Mouse (Mus musculus): ENCODE results near the gene Dnajc1.

Dnajc1 gene

DNA sequence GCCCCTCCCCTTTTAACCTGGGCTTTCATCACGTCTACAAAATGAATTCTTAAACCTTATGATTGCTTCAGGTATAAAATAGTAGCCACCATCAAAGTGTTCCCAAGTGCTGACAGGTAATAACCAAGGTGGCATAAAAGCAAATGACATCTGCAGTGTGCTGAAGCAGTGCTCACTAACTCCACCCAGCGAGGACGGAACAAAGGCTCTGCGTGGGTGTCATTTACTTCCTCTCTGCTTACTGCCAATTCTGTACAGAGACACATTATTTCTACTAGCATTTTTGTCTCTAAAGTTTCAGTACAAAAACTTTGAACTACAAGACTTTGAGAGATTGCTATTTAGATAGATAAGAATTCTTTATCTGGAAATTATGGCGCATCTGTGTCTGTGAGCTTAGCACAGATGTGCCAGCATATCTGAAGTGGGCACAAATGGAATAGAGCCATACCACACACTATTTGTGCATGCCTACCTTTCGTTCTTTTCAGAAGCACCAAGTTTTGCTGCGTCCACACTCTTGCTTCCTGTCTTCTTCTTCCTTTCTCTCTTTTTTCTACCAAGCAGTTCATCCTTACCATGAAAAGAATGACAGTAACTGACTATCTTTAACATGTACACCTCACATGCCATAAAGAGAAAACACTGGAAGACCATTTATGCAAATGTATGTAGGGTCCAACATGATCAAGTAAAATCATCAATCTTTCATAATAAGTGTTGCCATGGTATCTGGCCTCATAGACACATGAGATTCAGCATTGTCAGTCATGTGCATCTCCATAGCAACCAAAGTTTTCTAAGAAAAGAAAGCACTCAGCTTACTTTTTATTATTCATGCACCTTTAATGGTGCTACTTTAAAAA lies 85.0 kb downstream of the Dnajc1 start:
- DNase-seq (ENCODE audit: inconsistent age in 2 of 2, low spot score in 1 of 2) = no peak

DNA sequence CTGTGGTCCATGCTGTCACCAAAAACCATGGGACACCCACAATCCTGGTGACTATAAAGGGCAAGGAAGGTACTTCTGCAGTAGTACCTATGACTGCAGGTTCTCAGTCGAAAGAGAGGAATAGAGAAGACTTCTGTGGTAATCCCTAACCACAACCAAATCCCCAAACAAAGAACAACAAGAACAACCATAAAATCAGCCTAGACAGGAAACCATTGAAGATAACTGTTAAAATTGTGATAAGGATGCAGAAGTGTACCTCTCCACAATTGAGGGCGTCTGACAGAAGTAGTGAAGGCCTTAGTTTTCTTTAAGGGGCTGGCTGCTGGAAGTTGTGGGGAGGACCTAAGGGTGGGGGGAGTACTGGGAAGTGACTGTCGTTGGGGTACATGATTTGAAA lies 91.7 kb downstream of the Dnajc1 start:
- DNase-seq (ENCODE audit: inconsistent age in 2 of 2, low spot score in 1 of 2) = no peak

DNA sequence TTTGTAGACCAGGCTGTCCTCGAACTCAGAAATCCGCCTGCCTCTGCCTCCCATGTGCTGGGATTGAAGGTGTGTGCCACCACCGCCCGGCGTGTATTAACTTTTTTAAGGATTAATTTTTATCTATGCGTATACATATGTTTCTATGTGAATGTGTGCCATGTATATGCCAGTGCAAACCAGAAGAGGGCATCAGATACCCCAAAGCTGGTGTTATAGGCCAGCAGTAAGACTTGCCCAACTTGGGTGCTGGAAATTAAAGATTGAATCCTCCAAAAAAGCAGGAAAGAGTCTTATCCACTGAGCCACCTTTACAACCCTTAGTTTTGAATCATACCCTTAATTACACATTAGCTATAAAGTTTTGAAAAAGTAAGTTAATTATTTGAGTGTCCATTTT lies 107.5 kb downstream of the Dnajc1 start:
- no peak for DNase-seq (ENCODE audit: inconsistent age in 2 of 2, low spot score in 1 of 2)

- no peak for DNase-seq (ENCODE audit: inconsistent age in 2 of 2, low spot score in 1 of 2)
These were observed 126.9 kb downstream of the Dnajc1 start for GRCm38 (mm10) chr2:18265736-18266135.

GRCm38 (mm10) chr2:18264579-18264978 lies 128.1 kb downstream of the Dnajc1 start:
- DNase-seq (ENCODE audit: inconsistent age in 2 of 2, low spot score in 1 of 2) = no peak

DNA sequence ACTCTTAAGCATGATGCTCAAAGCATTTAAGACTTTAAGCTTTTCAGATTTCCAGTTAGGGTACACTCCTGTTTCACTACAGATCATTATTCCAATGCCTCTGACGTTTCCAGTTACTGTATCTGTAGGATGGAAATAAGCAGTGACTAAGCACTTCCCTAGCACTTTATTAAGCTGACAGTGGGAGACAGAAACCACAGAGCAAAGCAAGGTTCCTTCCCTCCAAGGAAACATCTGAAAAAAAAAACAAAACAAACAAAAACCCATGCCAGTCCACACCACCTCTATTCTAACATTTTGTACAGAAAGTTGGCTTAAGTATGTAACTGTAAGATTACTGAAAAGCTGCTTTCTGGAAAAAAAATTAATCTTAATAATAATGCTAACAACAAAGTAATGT lies 130.3 kb downstream of the Dnajc1 start:
- DNase-seq (ENCODE audit: inconsistent age in 2 of 2, low spot score in 1 of 2) = no peak

GRCm38 (mm10) chr2:18249224-18249623 lies 143.4 kb downstream of the Dnajc1 start:
- DNase-seq (ENCODE audit: inconsistent age in 2 of 2, low spot score in 1 of 2) = no peak

DNA sequence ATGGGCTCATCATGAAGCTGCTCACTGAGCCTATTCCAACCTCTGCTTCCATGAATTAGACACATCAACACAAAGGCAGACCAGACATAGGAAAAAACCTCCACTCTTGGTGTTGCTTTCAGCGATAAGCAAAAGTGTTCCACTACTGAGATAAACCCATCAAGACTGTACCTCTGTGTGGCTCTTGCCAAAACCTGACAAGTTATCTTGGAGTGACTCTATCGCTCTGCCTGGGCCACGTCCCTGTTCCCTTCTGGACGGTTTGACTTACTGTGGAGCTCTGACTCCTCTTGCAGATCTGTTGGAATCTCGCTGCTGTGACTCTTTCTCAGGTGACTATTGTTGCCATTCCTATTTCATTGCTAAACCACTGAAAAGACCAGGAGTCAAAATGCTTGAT lies 157.1 kb downstream of the Dnajc1 start:
- DNase-seq (ENCODE audit: inconsistent age in 2 of 2, low spot score in 1 of 2) = no peak

GRCm38 (mm10) chr2:18232883-18233567 lies 159.6 kb downstream of the Dnajc1 start:
- DNase-seq (ENCODE audit: inconsistent age in 2 of 2, low spot score in 1 of 2) = no peak

DNA sequence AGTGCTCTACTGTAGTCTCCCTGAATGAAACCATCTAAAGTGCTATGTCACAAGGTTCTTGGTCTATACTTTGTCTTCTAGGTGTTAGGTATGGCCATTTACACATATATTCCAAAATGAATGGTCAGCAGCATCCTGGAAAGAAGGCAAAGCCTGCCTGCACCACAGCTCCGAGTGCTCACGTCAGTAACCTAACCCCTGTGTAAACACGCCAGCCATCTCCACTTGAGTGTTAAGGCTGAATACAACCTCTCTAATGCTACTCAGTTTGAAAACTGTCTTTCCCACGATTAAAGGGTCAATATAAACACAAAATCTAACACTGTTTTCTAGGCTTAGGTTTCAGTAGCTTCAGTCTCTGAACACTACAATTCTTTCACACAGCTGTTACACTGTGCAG lies 161.5 kb downstream of the Dnajc1 start:
- no peak for DNase-seq (ENCODE audit: inconsistent age in 2 of 2, low spot score in 1 of 2)

GRCm38 (mm10) chr2:18229279-18229678 lies 163.4 kb downstream of the Dnajc1 start:
- peak in 1 of 2 experiments; percentile 52 for DNase-seq (ENCODE audit: inconsistent age in 2 of 2, low spot score in 1 of 2)

DNA sequence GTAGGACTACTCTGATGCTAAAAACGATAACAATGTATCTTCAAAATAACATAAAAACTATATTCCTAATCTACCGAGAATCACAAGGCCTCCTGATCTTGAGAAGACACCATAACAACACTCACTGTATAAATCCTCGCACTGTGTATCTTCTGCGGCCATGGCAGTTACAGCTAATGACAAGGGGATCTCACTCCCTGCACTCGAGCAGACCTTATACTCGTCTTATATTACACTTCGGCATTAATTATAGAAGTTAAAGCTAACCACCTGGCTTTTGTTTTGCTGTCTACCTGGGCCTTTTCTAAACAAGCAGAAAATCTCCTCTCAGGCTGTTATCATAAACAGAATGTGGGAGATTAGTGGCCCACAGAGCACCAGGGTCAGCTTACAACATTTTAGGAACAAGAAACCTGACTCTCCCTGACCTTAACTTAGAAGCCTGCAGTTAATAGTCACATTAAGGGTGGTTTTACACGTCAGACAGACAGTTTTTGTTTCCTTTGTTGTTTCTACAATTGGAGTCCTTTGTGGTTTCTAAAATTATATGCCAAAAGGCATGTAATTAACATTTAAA lies 164.1 kb downstream of the Dnajc1 start:
- DNase-seq (ENCODE audit: inconsistent age in 2 of 2, low spot score in 1 of 2) = no peak

GRCm38 (mm10) chr2:18219569-18219968 lies 173.1 kb downstream of the Dnajc1 start:
- no peak for DNase-seq (ENCODE audit: inconsistent age in 2 of 2, low spot score in 1 of 2)

DNA sequence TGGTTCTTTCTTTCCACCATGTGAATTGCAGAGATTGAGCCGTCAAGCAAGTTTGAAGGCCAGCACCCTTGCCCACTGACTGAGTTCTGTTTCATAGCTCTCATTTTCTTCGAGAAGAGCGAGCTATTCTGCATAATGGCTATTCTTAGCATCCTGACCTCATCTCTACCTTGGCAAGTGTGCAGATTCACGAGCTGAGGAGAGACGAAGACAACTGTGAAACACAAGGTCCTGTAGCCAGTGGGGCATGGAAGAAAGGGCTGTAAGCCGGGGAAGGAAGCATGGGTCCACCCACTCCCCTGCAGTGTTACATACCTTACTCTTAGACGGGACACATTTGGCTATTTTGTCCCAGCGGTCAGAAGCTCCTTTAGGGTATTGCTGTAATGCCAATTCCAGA lies 173.5 kb downstream of the Dnajc1 start:
- DNase-seq (ENCODE audit: inconsistent age in 2 of 2, low spot score in 1 of 2) = no peak

DNA sequence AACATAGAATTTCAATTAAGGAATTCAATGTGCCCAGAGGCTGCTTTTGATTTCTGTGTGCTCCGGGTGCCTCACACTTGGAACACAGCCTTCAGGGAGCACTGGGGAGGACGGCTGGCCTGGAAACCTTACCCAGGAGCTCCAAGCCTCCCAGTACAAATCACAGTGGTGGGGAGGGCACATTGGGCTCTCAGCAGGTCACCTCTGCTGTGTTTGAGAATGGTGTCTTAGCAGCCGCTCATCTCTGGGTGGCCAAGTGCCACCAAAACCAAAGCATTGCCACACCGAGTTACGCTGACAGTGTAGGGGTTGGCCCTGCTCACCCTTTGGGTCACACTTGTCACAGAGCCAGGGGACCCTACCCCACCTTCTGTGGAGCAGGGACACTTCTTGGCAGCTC lies 174.1 kb downstream of the Dnajc1 start:
- DNase-seq (ENCODE audit: inconsistent age in 2 of 2, low spot score in 1 of 2) = no peak

- DNase-seq (ENCODE audit: inconsistent age in 2 of 2, low spot score in 1 of 2) = no peak
These were observed 174.8 kb downstream of the Dnajc1 start for GRCm38 (mm10) chr2:18217867-18218266.

DNA sequence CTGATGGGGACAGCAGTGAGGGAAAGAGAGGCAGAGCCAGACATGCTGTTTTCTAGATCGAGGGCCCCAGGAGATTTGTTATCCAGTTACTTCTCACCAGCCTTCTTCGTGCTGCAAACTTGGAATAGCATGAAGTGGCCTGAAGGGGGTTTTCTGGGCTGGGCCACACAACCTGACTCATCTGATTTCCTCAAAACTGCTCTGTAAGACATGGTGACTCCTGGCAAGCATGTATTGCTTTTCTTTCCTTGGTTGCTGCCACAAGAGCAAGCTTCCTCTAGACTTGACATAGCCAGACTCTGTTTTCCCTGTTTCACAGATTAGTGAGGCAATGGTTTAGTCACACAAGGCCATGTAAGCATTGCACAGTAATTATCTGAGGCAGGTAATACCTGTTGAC lies 178.6 kb downstream of the Dnajc1 start:
- DNase-seq (ENCODE audit: inconsistent age in 2 of 2, low spot score in 1 of 2) = peak in 1 of 2 experiments; percentile 41

DNA sequence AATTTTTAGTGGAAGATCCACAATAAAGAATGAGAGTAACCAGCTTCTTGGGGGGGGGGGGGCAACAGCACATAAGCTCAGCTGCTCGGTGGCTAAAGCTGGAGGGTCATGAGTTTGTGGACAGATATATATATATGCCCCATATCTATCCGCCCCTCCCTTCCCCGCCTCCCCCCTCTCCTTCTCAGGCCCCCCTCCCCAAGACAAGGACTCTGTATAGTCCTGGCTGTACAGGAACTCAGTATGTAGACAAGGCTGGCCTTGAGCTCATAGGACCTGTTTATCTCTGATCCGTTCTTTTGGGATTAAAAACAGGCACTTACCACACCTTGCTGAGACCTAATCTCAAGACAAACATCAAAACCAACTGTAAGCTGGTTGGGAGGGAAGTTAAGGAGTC lies 182.7 kb downstream of the Dnajc1 start:
- DNase-seq (ENCODE audit: inconsistent age in 2 of 2, low spot score in 1 of 2) = no peak

GRCm38 (mm10) chr2:18209211-18209823 lies 183.3 kb downstream of the Dnajc1 start:
- no peak for DNase-seq (ENCODE audit: inconsistent age in 2 of 2, low spot score in 1 of 2)

- DNase-seq (ENCODE audit: inconsistent age in 2 of 2, low spot score in 1 of 2) = peak in 1 of 2 experiments; percentile 22
These were observed 184.1 kb downstream of the Dnajc1 start for GRCm38 (mm10) chr2:18208578-18208977.

GRCm38 (mm10) chr2:18206811-18207210 lies 185.8 kb downstream of the Dnajc1 start:
- no peak for DNase-seq (ENCODE audit: inconsistent age in 2 of 2, low spot score in 1 of 2)

GRCm38 (mm10) chr2:18205118-18205517 lies 187.5 kb downstream of the Dnajc1 start:
- DNase-seq (ENCODE audit: inconsistent age in 2 of 2, low spot score in 1 of 2) = peak; percentile 71 to 85
